11 mouse cellular contexts compared by ENCODE assay signal in the genomic region with DNA sequence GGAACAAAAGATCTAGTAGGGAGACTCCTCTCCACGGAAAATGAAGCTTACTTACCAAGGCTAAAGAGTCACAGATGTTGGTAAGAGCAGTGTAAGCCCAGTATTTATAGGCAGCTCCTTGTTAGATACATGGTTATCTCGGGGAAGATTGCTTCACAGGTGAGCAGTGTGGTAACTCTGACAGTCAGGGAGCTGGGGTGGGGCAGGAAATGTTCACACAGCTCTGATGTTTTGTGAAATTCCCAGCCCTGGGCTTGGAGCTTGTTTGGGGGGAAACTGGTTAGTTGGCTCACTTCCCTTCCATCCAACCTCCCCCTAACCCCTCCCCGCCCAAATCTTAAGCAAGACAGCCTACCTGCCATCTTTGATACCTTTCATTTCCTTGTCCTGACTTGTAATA. TPM values are rescaled to one million over a fixed set of nuclear protein-coding genes. Genes with fewer than 3 reads are reported as not detected.
DNase-seq lines count a peak whose midpoint lies in the region; ATAC-seq and TF ChIP-seq lines count a peak whose summit lies in the region.
"Had no signal": no experiment of that assay in that cellular context is flagged by ENCODE, and none has a peak within 500 bp of the region (broad histone marks: within the 10 kb centered on the region; RNA-seq: fewer than 3 reads in every experiment).

Gene S100a9 (minus strand): TSS at position 109 of the 400 bp plus-strand sequence.

- H3K9me3 ChIP-seq in kidney, embryonic 16.5 days (ENCODE audit: low read length), result no peaks in the 10 kb centered on the region
- no peaks in the 10 kb centered on the region for H3K9me3 ChIP-seq in liver, postnatal 0 days (ENCODE audit: low read length)
- no peaks in the 10 kb centered on the region for H3K9me3 ChIP-seq in midbrain, embryonic 11.5 days (ENCODE audit: control insufficient read depth, low read length)
- H3K9me3 ChIP-seq: heart, embryonic 13.5 days had no signal

- ATAC-seq in kidney, embryonic 16.5 days (ENCODE audit: low FRiP score, low TSS enrichment), result no peak
- no peak for ATAC-seq in common myeloid progenitor, adult 5-6 weeks (replicated peaks; ENCODE audit: low read depth, poor library complexity, severe bottlenecking)
- peak; percentile 58 for ATAC-seq in liver, postnatal 0 days
- no peak for ATAC-seq in midbrain, embryonic 11.5 days (ENCODE audit: low FRiP score)

- H3K27me3 ChIP-seq in kidney, embryonic 16.5 days (ENCODE audit: insufficient read depth, low read length), result no peaks in the 10 kb centered on the region
- no peaks in the 10 kb centered on the region for H3K27me3 ChIP-seq in liver, postnatal 0 days (ENCODE audit: insufficient read depth, low read length)
- H3K27me3 ChIP-seq in midbrain, embryonic 11.5 days (ENCODE audit: control insufficient read depth, insufficient read depth, low read length), result no peaks in the 10 kb centered on the region
- H3K27me3 ChIP-seq: heart, embryonic 13.5 days had no signal

- H3K4me2 ChIP-seq in kidney, embryonic 16.5 days (replicated peaks; ENCODE audit: low read depth, low read length), result no peak within 1 kb of the TSS
- H3K4me2 ChIP-seq in liver, postnatal 0 days (ENCODE audit: low read depth, low read length), result 0 out of 2 replicates have a peak within 1 kb of the TSS, but pooled peaks have one; percentile 32
- H3K4me2 ChIP-seq in midbrain, embryonic 11.5 days, result no peak within 1 kb of the TSS
- H3K4me2 ChIP-seq: heart, embryonic 13.5 days had no signal

- WGBS in kidney, embryonic 16.5 days, result 77% methylated on average over 3 of the region's 3 CpGs
- WGBS in bone marrow, adult 2 months, result 28% methylated on average over 3 of the region's 3 CpGs
- 35% methylated on average over 3 of the region's 3 CpGs for WGBS in liver, postnatal 0 days (ENCODE audit: insufficient replicate concordance)
- WGBS in midbrain, embryonic 11.5 days, result 68% methylated on average over 3 of the region's 3 CpGs

- no peak for TF ChIP-seq POLR2A in bone marrow, adult 2 months (IDR thresholded peaks at IDR 0.05; ENCODE audit: borderline replicate concordance, control insufficient read depth, low read depth, low read length)

- TF ChIP-seq EP300 in liver, postnatal 0 days (IDR thresholded peaks at IDR 0.05; ENCODE audit: low read depth), result peak; percentile 31; the same call in 1 of the 2 replicates

- H3K4me3 ChIP-seq in kidney, embryonic 16.5 days (ENCODE audit: low read length), result no peak within 1 kb of the TSS
- H3K4me3 ChIP-seq in bone marrow, adult 2 months (replicated peaks; ENCODE audit: control insufficient read depth, low read depth, low read length), result peak within 1 kb of the TSS; percentile 58
- H3K4me3 ChIP-seq in liver, postnatal 0 days (ENCODE audit: low read depth, low read length), result peak within 1 kb of the TSS; percentile 18
- H3K4me3 ChIP-seq in midbrain, embryonic 11.5 days (ENCODE audit: low read depth, low read length), result no peak within 1 kb of the TSS
- no peak within 1 kb of the TSS for H3K4me3 ChIP-seq in layer of hippocampus, adult 2 months
- H3K4me3 ChIP-seq: heart, embryonic 13.5 days had no signal

- H3K36me3 ChIP-seq in kidney, embryonic 16.5 days (ENCODE audit: insufficient read depth, low read length), result no peaks in the 10 kb centered on the region
- H3K36me3 ChIP-seq in liver, postnatal 0 days (replicated peaks; ENCODE audit: insufficient read depth, low read length), result no peaks in the 10 kb centered on the region
- H3K36me3 ChIP-seq in midbrain, embryonic 11.5 days (ENCODE audit: control insufficient read depth, insufficient read depth, low read length), result no peaks in the 10 kb centered on the region
- H3K36me3 ChIP-seq: heart, embryonic 13.5 days had no signal

- no peaks in the 10 kb centered on the region for H3K4me1 ChIP-seq in kidney, embryonic 16.5 days (ENCODE audit: insufficient read depth, low read length)
- peaks cover 1% of the 10 kb centered on the region; the same call in 1 of the 2 replicates for H3K4me1 ChIP-seq in bone marrow, adult 2 months (ENCODE audit: control insufficient read depth, insufficient read depth, low read length)
- H3K4me1 ChIP-seq in liver, postnatal 0 days (ENCODE audit: insufficient read depth), result no peaks in the 10 kb centered on the region
- no peaks in the 10 kb centered on the region for H3K4me1 ChIP-seq in midbrain, embryonic 11.5 days (ENCODE audit: control insufficient read depth, insufficient read depth, low read length)
- H3K4me1 ChIP-seq: heart, embryonic 13.5 days had no signal

- TF ChIP-seq CTCF in bone marrow, adult 2 months (IDR thresholded peaks at IDR 0.05; ENCODE audit: control insufficient read depth, insufficient read depth, low read length), result no peak
- no peak for TF ChIP-seq CTCF in liver, postnatal 0 days (IDR thresholded peaks at IDR 0.05; ENCODE audit: low read depth)
- no peak for TF ChIP-seq CTCF in layer of hippocampus, adult 2 months (conservative IDR thresholded peaks at IDR 0.05)

- DNase-seq in kidney, postnatal 14 days, result no peak
- DNase-seq in liver, postnatal 0 days, result peak; percentile 52
- DNase-seq in midbrain, embryonic 11.5 days (ENCODE audit: low spot score, missing footprints), result no peak
- no peak for DNase-seq in layer of hippocampus, adult 2 months (ENCODE audit: low spot score in 2 of 2)
- DNase-seq: layer of hippocampus, postnatal 36 days; right cerebral cortex, postnatal 25 days; thymus, adult 18-20 months had no signal

- H3K27ac ChIP-seq in kidney, embryonic 16.5 days (ENCODE audit: low read length), result no peak within 1 kb of the TSS
- peak within 1 kb of the TSS; percentile 91 for H3K27ac ChIP-seq in bone marrow, adult 2 months (ENCODE audit: control insufficient read depth, insufficient read depth, low read depth, low read length, poor library complexity)
- H3K27ac ChIP-seq in liver, postnatal 0 days (ENCODE audit: low read depth), result peak within 1 kb of the TSS; percentile 48
- H3K27ac ChIP-seq in midbrain, embryonic 11.5 days (ENCODE audit: low read depth, low read length), result no peak within 1 kb of the TSS
- H3K27ac ChIP-seq in layer of hippocampus, adult 2 months, result no peak within 1 kb of the TSS
- H3K27ac ChIP-seq: heart, embryonic 13.5 days had no signal

- no peak within 1 kb of the TSS for H3K9ac ChIP-seq in kidney, embryonic 16.5 days (replicated peaks; ENCODE audit: low read length)
- H3K9ac ChIP-seq in liver, postnatal 0 days (replicated peaks), result peak within 1 kb of the TSS; percentile 50; the same call in 1 of the 2 replicates
- H3K9ac ChIP-seq in midbrain, embryonic 11.5 days (ENCODE audit: low read length), result no peak within 1 kb of the TSS
- H3K9ac ChIP-seq: heart, embryonic 13.5 days had no signal

RNA-seq across cellular contexts. Expression of gene S100a9, which starts in this region (rescaled TPM):
- polyA plus RNA-seq in kidney, embryonic 16.5 days (2015; fragmentation: Nextera tagmentation; extraction: Ambion mirVana), result 9.6 and 15.0 TPM in 2 replicates
- 8,678 and 25,400 TPM in 2 replicates for polyA plus RNA-seq in bone marrow, adult 2 months (2011; ENCODE audit: insufficient read depth, insufficient read length, low replicate concordance, missing spikeins)
- 306 and 341 TPM in 2 replicates for total RNA-seq in common myeloid progenitor, adult 5-6 weeks (2017)
- polyA plus RNA-seq in liver, postnatal 0 days (2015; fragmentation: Nextera tagmentation; extraction: Ambion mirVana), result 2,494 and 2,662 TPM in 2 replicates
- 1.5 and 2.0 TPM in 2 replicates for polyA plus RNA-seq in midbrain, embryonic 11.5 days (2014; fragmentation: Nextera tagmentation; extraction: Ambion mirVana)
- not detected for total RNA-seq in layer of hippocampus, adult 2 months (2021)

Comparison
In these comparisons a context has a peak if more than half of its experiments do, and no peak if none do; other contexts are left out.
1. RNA of gene S100a9 (total RNA-seq): 306 to 341 TPM in common myeloid progenitor, adult 5-6 weeks; not detected in layer of hippocampus, adult 2 months; every median in the first group is over 100 times any median in the second.
2. RNA of gene S100a9 (polyA plus RNA-seq): 8,678 to 25,400 TPM in bone marrow, adult 2 months and 2,494 to 2,662 TPM in liver, postnatal 0 days; 9.6 to 15.0 TPM in kidney, embryonic 16.5 days and 1.5 to 2.0 TPM in midbrain, embryonic 11.5 days; every median in the first group is over 100 times any median in the second.
3. H3K27ac ChIP-seq: peak in bone marrow, adult 2 months (single experiment) and liver, postnatal 0 days (single experiment); none in kidney, embryonic 16.5 days (single experiment), midbrain, embryonic 11.5 days (single experiment) and layer of hippocampus, adult 2 months (single experiment).
4. H3K4me3 ChIP-seq: peak in bone marrow, adult 2 months (single experiment) and liver, postnatal 0 days (single experiment); none in kidney, embryonic 16.5 days (single experiment), midbrain, embryonic 11.5 days (single experiment) and layer of hippocampus, adult 2 months (single experiment).